Mouse (Mus musculus) liver, embryonic 12.5 days (tissue): Measurements from ENCODE around the gene Camta2. TPM values are rescaled to one million over a fixed set of nuclear protein-coding genes. Genes with fewer than 3 reads are reported as not detected.

Source experiments
- ATAC-seq: fragments of 200-750 bp; cut with Nextera tagmentation; 2 replicates; pipeline ENCODE4 v1.8.0; 2017; ENCODE audit warnings: moderate number of reproducible peaks, mild to moderate bottlenecking, moderate library complexity
- H3K27ac ChIP-seq: fragments of 300-500 bp; sonication (generic); 2 replicates; pipeline ENCODE4 v1.5.1; 2016; ENCODE audit warnings: mild to moderate bottlenecking
- H3K27me3 ChIP-seq: fragments of 300-500 bp; sonication (generic); replicated peaks from 2 replicates; pipeline ENCODE4 v1.6.1; 2016; ENCODE audit warnings: mild to moderate bottlenecking, moderate library complexity
- H3K36me3 ChIP-seq: fragments of 300-500 bp; sonication (generic); 2 replicates; pipeline ENCODE4 v1.6.1; 2016; ENCODE audit warnings: mild to moderate bottlenecking, moderate library complexity
- H3K4me1 ChIP-seq: fragments of 300-500 bp; sonication (generic); 2 replicates; pipeline ENCODE4 v1.6.1; 2016
- H3K4me2 ChIP-seq: fragments of 300-500 bp; sonication (generic); 2 replicates; pipeline ENCODE4 v1.6.1; 2016; ENCODE audit warnings: mild to moderate bottlenecking, moderate library complexity
- H3K4me3 ChIP-seq: fragments of 300-500 bp; sonication (generic); 2 replicates; pipeline ENCODE4 v1.5.1; 2016; ENCODE audit warnings: mild to moderate bottlenecking, moderate library complexity
- H3K9ac ChIP-seq: fragments of 300-500 bp; sonication (generic); 2 replicates; pipeline ENCODE4 v1.6.1; 2016; ENCODE audit warnings: mild to moderate bottlenecking, moderate library complexity
- H3K9me3 ChIP-seq: fragments of 300-500 bp; sonication (generic); replicated peaks from 2 replicates; pipeline ENCODE4 v1.6.1; 2016; ENCODE audit warnings: mild to moderate bottlenecking, moderate library complexity
- WGBS: fragments of 180-500 bp; shearing (Covaris S2); methylation state at CpG from one replicate; pipeline ENCODE4 v1.1.7; 2016; ENCODE audit not compliant: insufficient replicate concordance; 5-methylcytosine and 5-hydroxymethylcytosine counted together
- polyA plus RNA-seq: library from polyadenylated mRNA; unstranded; fragments of >200 nt; fragmentation: Nextera tagmentation; extraction: Ambion mirVana; gene quantifications from 2 replicates; pipeline ENCODE4 v1.2.1, GENCODE M21; 2016

Camta2 gene
- polyA plus RNA-seq, 1 experiment from 2014 or later = 6.1 TPM

- WGBS = 77% methylated on average over 10 of the region's 10 CpGs
- Histone ChIP-seq H3K27ac (no peak overlapping the region), H3K36me3 (peaks cover 47% of the 10 kb centered on the region), H3K9me3 (no peaks in the 10 kb centered on the region), H3K4me3 (no peak overlapping the region), H3K4me2 (no peak overlapping the region), H3K4me1 (no peaks in the 10 kb centered on the region), H3K27me3 (peaks cover 24% of the 10 kb centered on the region; the same call in 1 of the 2 replicates), H3K9ac (no peak overlapping the region)
- no peak for ATAC-seq
Observed at GRCm38 (mm10) chr11:70711026-70711425, 23.1 kb upstream of the Camta2 start.

GRCm38 (mm10) chr11:70706127-70706526 lies 18.2 kb upstream of the Camta2 start:
- ATAC-seq = no peak
- Histone ChIP-seq H3K36me3 (peaks cover 55% of the 10 kb centered on the region), H3K9me3 (no peaks in the 10 kb centered on the region), H3K4me3 (no peak overlapping the region), H3K4me2 (no peak overlapping the region), H3K27ac (no peak overlapping the region), H3K4me1 (peaks cover 10% of the 10 kb centered on the region), H3K9ac (no peak overlapping the region), H3K27me3 (peaks cover 36% of the 10 kb centered on the region)
- WGBS = 67% methylated on average over 3 of the region's 3 CpGs

- Histone ChIP-seq H3K9ac (no peak overlapping the region), H3K9me3 (no peaks in the 10 kb centered on the region), H3K4me3 (no peak overlapping the region), H3K36me3 (peaks cover 38% of the 10 kb centered on the region), H3K4me1 (peaks cover 25% of the 10 kb centered on the region), H3K27me3 (peaks cover 32% of the 10 kb centered on the region), H3K4me2 (peak overlapping the region; percentile 97; the same call in 1 of the 2 replicates), H3K27ac (no peak overlapping the region)
- ATAC-seq = no peak
- 71% methylated on average over 6 of the region's 6 CpGs for WGBS
Observed at GRCm38 (mm10) chr11:70702781-70703180, 14.9 kb upstream of the Camta2 start.

- Histone ChIP-seq H3K9me3 (no peaks in the 10 kb centered on the region), H3K4me2 (peak overlapping the region; percentile 97), H3K9ac (no peak overlapping the region), H3K36me3 (peaks cover 33% of the 10 kb centered on the region), H3K4me3 (no peak overlapping the region), H3K27me3 (peaks cover 33% of the 10 kb centered on the region), H3K4me1 (peaks cover 25% of the 10 kb centered on the region), H3K27ac (no peak overlapping the region)
- ATAC-seq = no peak
- 67% methylated on average over 6 of the region's 6 CpGs for WGBS
Observed at GRCm38 (mm10) chr11:70701984-70702733, 14.3 kb upstream of the Camta2 start.

- Histone ChIP-seq H3K27me3 (peaks cover 39% of the 10 kb centered on the region), H3K4me3 (peak overlapping the region; percentile 77), H3K4me2 (peak overlapping the region; percentile 97), H3K4me1 (peaks cover 25% of the 10 kb centered on the region), H3K9ac (peak overlapping the region; percentile 86), H3K36me3 (peaks cover 25% of the 10 kb centered on the region), H3K9me3 (no peaks in the 10 kb centered on the region), H3K27ac (no peak overlapping the region)
- no peak for ATAC-seq
- WGBS = 16% methylated on average over 10 of the region's 10 CpGs
Observed at GRCm38 (mm10) chr11:70701221-70701955, 13.5 kb upstream of the Camta2 start.

DNA sequence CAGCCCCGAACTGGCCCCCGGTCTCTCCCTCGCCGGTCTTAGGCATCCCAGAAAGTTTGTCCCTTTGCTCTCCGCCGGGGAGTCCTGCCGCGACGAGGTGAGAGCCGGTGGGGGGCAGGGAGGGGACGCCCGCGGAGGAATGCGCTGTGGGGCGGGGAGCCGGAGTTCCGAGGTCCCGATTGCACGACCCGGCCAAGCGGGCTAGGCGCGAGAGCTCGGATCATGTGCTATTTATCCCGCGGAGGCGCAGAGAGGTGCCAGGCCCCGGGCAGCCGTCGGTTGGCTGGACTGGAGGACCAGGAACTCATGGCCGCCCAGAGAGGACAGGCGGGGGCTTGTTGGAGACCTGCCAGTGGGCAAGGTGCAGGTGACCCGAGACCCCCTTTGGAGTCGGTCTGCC lies 12.7 kb upstream of the Camta2 start:
- ATAC-seq = peak; percentile 13; the same call in 1 of the 2 replicates
- Histone ChIP-seq H3K4me2 (peak overlapping the region; percentile 97), H3K9ac (peak overlapping the region; percentile 86), H3K27me3 (peaks cover 39% of the 10 kb centered on the region), H3K36me3 (peaks cover 18% of the 10 kb centered on the region), H3K9me3 (no peaks in the 10 kb centered on the region), H3K4me3 (peak overlapping the region; percentile 77), H3K27ac (peak overlapping the region; percentile 84), H3K4me1 (peaks cover 25% of the 10 kb centered on the region)
- WGBS = under 1% methylated on average over 34 of the region's 34 CpGs

DNA sequence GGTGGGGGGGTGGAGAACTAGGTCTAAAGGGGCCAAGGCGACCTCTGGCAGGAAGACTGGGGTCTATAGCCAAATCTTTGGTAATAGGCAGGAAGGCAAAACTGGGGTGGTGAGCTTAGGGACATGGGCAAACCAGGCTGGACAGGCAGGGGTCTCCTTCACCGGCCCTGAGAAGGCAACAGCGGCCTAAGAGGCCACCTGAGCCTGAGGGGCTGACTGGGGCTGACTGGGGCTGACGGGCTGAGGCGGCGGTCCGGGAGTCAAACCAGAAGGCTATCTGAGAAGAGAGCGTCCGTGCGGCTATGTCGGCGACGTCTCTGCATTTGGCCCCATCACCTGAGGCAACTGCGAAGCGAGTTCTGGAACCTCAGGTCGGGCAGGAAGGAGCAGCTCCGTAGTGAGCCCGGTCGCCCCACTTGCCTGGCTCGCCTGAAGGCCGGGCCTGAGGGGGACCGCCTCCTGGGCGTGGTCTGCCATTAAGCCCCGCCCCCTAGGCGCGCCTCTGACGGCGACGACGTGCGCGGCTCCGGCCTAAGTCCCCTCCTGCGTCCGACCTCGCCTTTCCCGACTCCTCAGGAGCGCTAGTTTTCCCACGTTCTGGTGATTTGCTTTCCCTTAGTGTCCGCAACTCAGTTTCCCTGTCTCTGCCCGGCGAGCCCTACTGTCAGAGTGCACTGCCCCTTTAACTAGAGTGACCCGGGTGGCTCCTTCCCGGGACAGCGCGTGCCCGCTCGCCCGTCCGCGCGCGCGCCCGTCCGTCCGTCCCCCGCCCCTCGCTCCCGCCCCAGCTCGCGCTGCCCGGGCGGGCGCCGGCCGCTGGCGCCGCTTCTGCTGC lies 12.0 kb upstream of the Camta2 start, which contains the start of the genes Inca1 and Kif1c:
Inca1 (minus strand) TSS at position 434 of the 835 bp plus-strand sequence.
Kif1c (plus strand) TSS at position 827 of the 835 bp plus-strand sequence.
- WGBS = 2% methylated on average over 69 of the region's 69 CpGs
- peak; percentile 94 for ATAC-seq
- peaks cover 12% of the 10 kb centered on the region for H3K36me3 ChIP-seq

GRCm38 (mm10) chr11:70699051-70699450 lies 11.1 kb upstream of the Camta2 start:
- 47% methylated on average over 2 of the region's 2 CpGs for WGBS
- peaks cover 25% of the 10 kb centered on the region for H3K4me1 ChIP-seq
- no peak overlapping the region for H3K4me3 ChIP-seq
- ATAC-seq = no peak
- H3K36me3 ChIP-seq = 0 out of 2 replicates have a peak, but pooled peaks cover 6% of the 10 kb centered on the region
- no peak overlapping the region for H3K27ac ChIP-seq
- peak overlapping the region; percentile 97; the same call in 1 of the 2 replicates for H3K4me2 ChIP-seq
- H3K27me3 ChIP-seq = peaks cover 41% of the 10 kb centered on the region
- no peak overlapping the region for H3K9ac ChIP-seq
- H3K9me3 ChIP-seq = no peaks in the 10 kb centered on the region

More for the DNA sequence above, 12.0 kb upstream of the Camta2 start, which contains the start of the genes Inca1 and Kif1c:
- H3K9ac ChIP-seq = peak within 1 kb of the TSS; percentile 86
- peaks cover 25% of the 10 kb centered on the region for H3K4me1 ChIP-seq
- peak within 1 kb of the TSS; percentile 77 for H3K4me3 ChIP-seq
- peak within 1 kb of the TSS; percentile 97 for H3K4me2 ChIP-seq
- peak within 1 kb of the TSS; percentile 84 for H3K27ac ChIP-seq
- H3K27me3 ChIP-seq = peaks cover 39% of the 10 kb centered on the region
- no peaks in the 10 kb centered on the region for H3K9me3 ChIP-seq

GRCm38 (mm10) chr11:70697376-70697775 lies 9.5 kb upstream of the Camta2 start:
- no peak overlapping the region for H3K27ac ChIP-seq
- H3K27me3 ChIP-seq = peaks cover 40% of the 10 kb centered on the region
- H3K9ac ChIP-seq = no peak overlapping the region
- H3K4me2 ChIP-seq = no peak overlapping the region
- no peak for ATAC-seq
- WGBS = 60% methylated on average over 3 of the region's 3 CpGs
- H3K36me3 ChIP-seq = no peaks in the 10 kb centered on the region
- H3K4me3 ChIP-seq = no peak overlapping the region
- peaks cover 24% of the 10 kb centered on the region for H3K4me1 ChIP-seq
- no peaks in the 10 kb centered on the region for H3K9me3 ChIP-seq

- Histone ChIP-seq H3K36me3 (no peaks in the 10 kb centered on the region), H3K4me2 (no peak overlapping the region), H3K9me3 (no peaks in the 10 kb centered on the region), H3K27me3 (peaks cover 22% of the 10 kb centered on the region; the same call in 1 of the 2 replicates), H3K4me1 (peaks cover 6% of the 10 kb centered on the region), H3K9ac (no peak overlapping the region), H3K4me3 (no peak overlapping the region), H3K27ac (no peak overlapping the region)
- ATAC-seq = no peak
- WGBS = 58% methylated on average over 3 of the region's 3 CpGs
Observed at GRCm38 (mm10) chr11:70693504-70693903, 5.6 kb upstream of the Camta2 start.

DNA sequence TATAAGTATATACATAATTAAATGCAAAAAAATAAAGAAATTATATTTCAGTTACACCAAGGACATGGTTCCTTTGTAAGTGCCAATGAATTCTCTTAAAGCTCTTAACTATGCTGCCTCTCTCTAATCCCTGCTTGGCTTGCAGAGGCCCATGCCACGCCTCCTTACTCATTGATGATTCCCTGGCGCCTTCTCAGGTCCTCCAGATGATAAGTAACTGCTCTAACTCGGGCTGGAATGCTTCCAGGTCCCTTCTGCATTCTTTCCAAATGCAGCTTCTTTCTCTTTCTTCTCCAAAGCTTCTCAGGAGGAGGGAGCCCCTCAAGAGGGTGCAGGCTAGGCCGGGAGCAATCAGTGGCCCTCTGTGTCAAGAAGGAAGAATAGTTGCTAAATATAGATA lies 1.7 kb upstream of the Camta2 start:
- no peak overlapping the region for H3K4me2 ChIP-seq
- H3K27me3 ChIP-seq = peaks cover 10% of the 10 kb centered on the region; the same call in 1 of the 2 replicates
- H3K9me3 ChIP-seq = no peaks in the 10 kb centered on the region
- no peak for ATAC-seq
- peaks cover 14% of the 10 kb centered on the region for H3K36me3 ChIP-seq
- H3K27ac ChIP-seq = no peak overlapping the region
- WGBS = 52% methylated on average over 4 of the region's 4 CpGs
- no peak overlapping the region for H3K9ac ChIP-seq
- no peak overlapping the region for H3K4me3 ChIP-seq
- H3K4me1 ChIP-seq = peaks cover 31% of the 10 kb centered on the region
